Mouse (Mus musculus) liver, embryonic 14.5 days (tissue): ENCODE measurements around the gene Gmds. TPM values are rescaled to one million over a fixed set of nuclear protein-coding genes. Genes with fewer than 3 reads are reported as not detected.
A peak's percentile ranks its signal among the peaks of the same experiment; 100 is the strongest.

ENCODE experiments used
- ATAC-seq: fragments of 200-750 bp; cut with Nextera tagmentation; 2 replicates; pipeline ENCODE4 v1.8.0; 2017; ENCODE audit warnings: moderate number of reproducible peaks, mild to moderate bottlenecking, moderate library complexity; ENCODE audit not compliant: insufficient read depth
- DNase-seq, 3 experiments: peaks; one replicate each; pipeline ENCODE4 v3.0.0-alpha.2; 2012 to 2013; ENCODE audit warnings: low read depth in 3 of 3, low spot score in 3 of 3
- H3K27ac ChIP-seq: fragments of 300-500 bp; sonication (generic); 2 replicates; pipeline ENCODE4 v1.5.1; 2014; ENCODE audit warnings: moderate library complexity, mild to moderate bottlenecking, control low read depth, inconsistent platforms
- H3K27me3 ChIP-seq: fragments of 300-500 bp; sonication (generic); 2 replicates; pipeline ENCODE4 v1.6.1; 2014; ENCODE audit warnings: mild to moderate bottlenecking, low read length, moderate library complexity; ENCODE audit not compliant: control insufficient read depth, insufficient read depth
- H3K36me3 ChIP-seq: fragments of 300-500 bp; sonication (generic); replicated peaks from 2 replicates; pipeline ENCODE4 v1.6.1; 2014; ENCODE audit warnings: low read depth; ENCODE audit not compliant: control insufficient read depth, insufficient read depth
- H3K4me1 ChIP-seq, 2 experiments: fragments of 200-500 bp in 1 of 2; fragments of 300-500 bp in 1 of 2; sonication (generic) in 1 of 2; replicated peaks; 2 replicates each; pipeline ENCODE4 v1.6.1; 2012 to 2014; ENCODE audit warnings: antibody characterized with exemption in 1 of 2, inconsistent platforms in 1 of 2, low read length in 1 of 2; ENCODE audit not compliant: control insufficient read depth in 2 of 2, insufficient read depth in 2 of 2
- H3K4me2 ChIP-seq: fragments of 300-500 bp; sonication (generic); 2 replicates; pipeline ENCODE4 v1.6.1; 2014; ENCODE audit warnings: low read depth, mild to moderate bottlenecking, control low read depth, moderate library complexity
- H3K4me3 ChIP-seq, 2 experiments: fragments of 200-500 bp in 1 of 2; fragments of 300-500 bp in 1 of 2; sonication (generic) in 1 of 2; 2 replicates each; pipeline ENCODE4 v1.5.1; 2012 to 2014; ENCODE audit warnings: low read depth in 2 of 2, low read length in 2 of 2, mild to moderate bottlenecking in 2 of 2, control low read depth in 1 of 2, inconsistent platforms in 1 of 2, moderate library complexity in 1 of 2; ENCODE audit not compliant: insufficient read depth in 1 of 2
- H3K9ac ChIP-seq: fragments of 300-500 bp; sonication (generic); replicated peaks from 2 replicates; pipeline ENCODE4 v1.6.1; 2014; ENCODE audit warnings: mild to moderate bottlenecking, control low read depth, moderate library complexity
- H3K9me3 ChIP-seq: fragments of 300-500 bp; sonication (generic); 2 replicates; pipeline ENCODE4 v1.6.1; 2016; ENCODE audit warnings: low read length, mixed read lengths; ENCODE audit not compliant: control insufficient read depth
- CTCF ChIP-seq: IDR thresholded peaks from 2 replicates; pipeline ENCODE4 v1.5.1; 2016; ENCODE audit warnings: antibody characterized with exemption, low read depth, control low read depth
- EP300 ChIP-seq: IDR thresholded peaks from 2 replicates; pipeline ENCODE4 v1.6.1; 2016; ENCODE audit warnings: antibody characterized with exemption, low read depth
- WGBS: fragments of 180-500 bp; shearing (Covaris S2); extraction: QIAGEN DNeasy Blood & Tissue Kit; methylation state at CpG from one replicate; pipeline ENCODE4 v1.1.7; 2014; ENCODE audit not compliant: insufficient replicate concordance; 5-methylcytosine and 5-hydroxymethylcytosine counted together
- polyA plus RNA-seq, 2 experiments: library from polyadenylated mRNA; depleted of rRNA in 1 of 2; stranded (reverse) in 1 of 2; unstranded in 1 of 2; fragments of >200 nt; fragmentation: Nextera tagmentation in 1 of 2; extraction: Ambion mirVana in 1 of 2; gene quantifications; 2 replicates each; pipeline versions ENCODE4 v1.2.1 to v1.2.3; 2012 to 2014

Gmds gene
- polyA plus RNA-seq, 2 experiments: 3.7 to 7.4 TPM

DNA sequence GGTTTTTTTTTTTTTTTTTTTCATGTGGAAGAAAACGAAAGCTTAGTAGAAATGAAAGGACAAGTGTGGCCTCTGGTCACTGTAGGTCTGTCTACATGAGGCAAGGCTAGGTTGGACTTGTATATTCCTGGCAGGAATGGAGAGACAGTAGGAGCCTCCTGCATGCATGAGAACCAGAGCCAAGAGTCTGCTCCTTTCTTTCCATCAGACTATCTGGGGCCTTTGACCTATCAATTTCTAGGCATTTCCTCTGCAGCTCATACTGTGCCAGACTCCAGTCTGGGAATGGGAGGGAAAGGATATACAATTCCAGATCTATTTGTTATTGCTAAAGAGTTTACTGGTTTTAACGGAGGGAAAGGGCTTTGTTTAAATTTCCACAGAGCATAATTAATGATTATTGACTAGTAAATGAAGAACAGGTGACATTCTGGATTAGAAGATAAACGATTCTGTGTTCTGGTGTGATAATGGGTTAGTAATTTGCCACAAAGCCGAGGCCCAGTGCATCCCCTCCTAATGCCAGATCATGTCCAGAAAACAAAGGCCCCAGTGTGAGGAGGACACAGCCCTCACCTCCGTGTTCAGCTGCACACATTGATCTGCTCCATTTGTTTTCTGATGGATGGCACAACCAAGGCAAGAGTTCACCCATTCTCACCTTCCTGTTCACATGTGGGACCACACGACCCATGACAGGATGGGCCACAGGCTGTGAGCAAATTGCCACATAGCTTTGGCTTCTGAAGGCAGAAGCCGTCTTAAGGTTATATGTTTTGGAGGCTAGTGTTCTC, 394.9 kb downstream of the Gmds start:
- 36% methylated on average over 7 of the region's 7 CpGs for WGBS
- no peak overlapping the region for H3K9ac ChIP-seq
- ATAC-seq: no peak
- H3K36me3 ChIP-seq: no peaks in the 10 kb centered on the region
- no peak overlapping the region for H3K27ac ChIP-seq
- no peak for DNase-seq
- H3K27me3 ChIP-seq: no peaks in the 10 kb centered on the region
- no peaks in the 10 kb centered on the region for H3K4me1 ChIP-seq
- TF ChIP-seq EP300 (no peak), CTCF (no peak)
- H3K4me3 ChIP-seq: no peak overlapping the region
- H3K4me2 ChIP-seq: no peak overlapping the region
- no peaks in the 10 kb centered on the region for H3K9me3 ChIP-seq

DNA sequence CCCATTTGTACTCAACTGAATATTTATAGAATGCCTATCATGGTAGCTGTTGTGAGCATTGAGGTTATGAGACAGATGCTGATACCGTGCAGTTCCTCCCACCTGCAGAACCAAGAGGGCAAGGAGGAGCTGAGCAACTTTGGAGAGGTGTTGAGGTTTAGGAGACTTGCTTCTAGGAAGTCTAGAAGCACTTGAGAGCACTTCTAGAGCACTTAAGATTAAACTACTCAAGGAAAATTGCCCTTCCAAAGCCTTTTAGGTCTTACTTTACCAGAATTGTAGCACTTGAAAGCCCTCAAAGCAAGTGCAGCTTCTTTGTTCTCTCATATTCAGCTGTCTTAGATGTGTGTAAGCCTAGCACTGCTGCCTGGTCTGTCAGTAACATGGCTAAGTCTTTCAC, 409.2 kb downstream of the Gmds start:
- ATAC-seq: no peak
- no peak for TF ChIP-seq EP300
- no peak for TF ChIP-seq CTCF
- Histone ChIP-seq H3K4me3 (no peak overlapping the region), H3K9me3 (no peaks in the 10 kb centered on the region), H3K27ac (no peak overlapping the region), H3K27me3 (no peaks in the 10 kb centered on the region), H3K4me2 (no peak overlapping the region), H3K36me3 (no peaks in the 10 kb centered on the region), H3K9ac (no peak overlapping the region), H3K4me1 (peaks cover under 1 to 7% of the 10 kb centered on the region in 2 experiments)
- 60% methylated on average over 1 of the region's 1 CpGs for WGBS
- no peak for DNase-seq

DNA sequence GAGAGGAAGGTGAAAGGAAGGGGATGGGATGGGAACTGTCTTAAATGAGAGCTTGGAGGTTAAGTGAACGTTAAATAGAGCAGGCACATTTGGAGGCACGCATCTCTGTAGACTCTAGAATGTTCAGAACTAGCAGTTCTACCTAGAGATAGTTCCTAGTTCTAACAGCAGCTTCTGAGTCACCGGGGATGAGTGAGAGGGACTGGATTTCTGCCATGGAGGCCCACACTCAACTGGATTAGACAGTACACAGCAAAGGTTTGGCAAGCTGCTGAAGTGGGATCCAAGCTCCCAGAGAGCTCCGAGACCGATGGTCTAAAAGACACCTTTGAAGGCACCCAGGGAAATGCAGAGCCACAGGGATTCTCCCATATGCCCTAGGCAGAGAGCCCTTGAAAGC, 411.9 kb downstream of the Gmds start:
- no peak for TF ChIP-seq EP300
- no peak for TF ChIP-seq CTCF
- no peak overlapping the region for H3K4me3 ChIP-seq
- peaks cover 3 to 11% of the 10 kb centered on the region in 2 experiments for H3K4me1 ChIP-seq
- WGBS: 52% methylated on average over 5 of the region's 5 CpGs
- H3K27ac ChIP-seq: no peak overlapping the region
- DNase-seq (no peak), ATAC-seq (no peak)
- no peak overlapping the region for H3K4me2 ChIP-seq
- H3K36me3 ChIP-seq: no peaks in the 10 kb centered on the region
- no peaks in the 10 kb centered on the region for H3K27me3 ChIP-seq
- H3K9ac ChIP-seq: no peak overlapping the region
- no peaks in the 10 kb centered on the region for H3K9me3 ChIP-seq

- no peak overlapping the region for H3K4me3 ChIP-seq
- H3K4me1 ChIP-seq: peaks cover 3 to 11% of the 10 kb centered on the region in 2 experiments
- peak overlapping the region; percentile 12; the same call in 1 of the 2 replicates for H3K4me2 ChIP-seq
- H3K9me3 ChIP-seq: no peaks in the 10 kb centered on the region
- DNase-seq: peak in 2 of 3 experiments; percentile 19 to 31
- 17% methylated on average over 4 of the region's 4 CpGs for WGBS
- no peak overlapping the region for H3K27ac ChIP-seq
- peak; percentile 86 for ATAC-seq
- TF ChIP-seq CTCF: no peak
- TF ChIP-seq EP300: peak; percentile 53
- no peaks in the 10 kb centered on the region for H3K36me3 ChIP-seq
- no peaks in the 10 kb centered on the region for H3K27me3 ChIP-seq
- H3K9ac ChIP-seq: no peak overlapping the region
Observed at GRCm38 (mm10) chr13:31924506-31924905, 414.0 kb downstream of the Gmds start.

DNA sequence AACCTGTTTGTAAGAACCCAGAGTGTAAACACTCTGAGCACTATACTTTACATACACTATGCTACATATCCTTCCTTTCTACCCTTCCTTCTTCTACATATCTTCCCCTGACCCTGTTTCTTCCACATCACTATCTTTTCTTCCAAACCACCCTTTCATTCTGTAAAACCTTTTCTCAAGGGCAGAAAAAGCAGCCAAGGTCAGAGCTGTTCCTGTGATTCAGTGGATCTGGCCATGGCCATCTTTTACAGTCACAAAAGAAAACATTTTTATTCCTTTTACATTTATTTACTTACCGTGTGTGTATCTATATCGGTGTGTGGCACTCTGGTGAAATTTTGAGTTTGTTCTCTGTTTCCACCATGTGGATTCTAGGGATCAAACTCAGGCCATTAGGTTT, 418.8 kb downstream of the Gmds start:
- Histone ChIP-seq H3K36me3 (no peaks in the 10 kb centered on the region), H3K27me3 (no peaks in the 10 kb centered on the region), H3K9ac (no peak overlapping the region), H3K27ac (no peak overlapping the region), H3K9me3 (no peaks in the 10 kb centered on the region), H3K4me3 (no peak overlapping the region), H3K4me1 (peaks cover 3 to 6% of the 10 kb centered on the region in 2 experiments; a peak in 3 of 4 replicates), H3K4me2 (no peak overlapping the region)
- TF ChIP-seq CTCF (no peak), EP300 (no peak)
- DNase-seq (no peak), ATAC-seq (no peak)
- 70% methylated on average over 2 of the region's 2 CpGs for WGBS
